In genomic region chr14:28504101-28505050, GRCm38 (mm10) we compare ENCODE assay signal across 9 mouse cellular contexts. TPM values are rescaled to one million over a fixed set of nuclear protein-coding genes. Genes with fewer than 3 reads are reported as not detected.
DNase-seq lines count a peak whose midpoint lies in the region; ATAC-seq and TF ChIP-seq lines count a peak whose summit lies in the region.
"Had no signal": no experiment of that assay in that cellular context is flagged by ENCODE, and none has a peak within 500 bp of the region (broad histone marks: within the 10 kb centered on the region; RNA-seq: fewer than 3 reads in every experiment).

Gene Wnt5a, plus strand, starts transcription at chr14:28504750.

- peak; percentile 10 for DNase-seq in brain, adult 2 months (ENCODE audit: low read depth, low spot score)
- no peak for DNase-seq in gonadal fat pad, adult 2 months (ENCODE audit: low read depth)
- peak; percentile 73 for DNase-seq in testis, postnatal 10 days (ENCODE audit: low spot score)
- no peak for DNase-seq in thymus, postnatal 25 days

- peak within 1 kb of the TSS; percentile 51 for H3K27ac ChIP-seq in intestine, postnatal 0 days (ENCODE audit: low read depth, low read length)
- peak within 1 kb of the TSS; percentile 90 for H3K27ac ChIP-seq in lung, embryonic 15.5 days

- peaks cover 16% of the 10 kb centered on the region for H3K4me1 ChIP-seq in megakaryocyte, embryonic 14.5 days
- 0 out of 2 replicates have a peak, but pooled peaks cover 6% of the 10 kb centered on the region for H3K4me1 ChIP-seq in intestine, postnatal 0 days (replicated peaks; ENCODE audit: control insufficient read depth, insufficient read depth, low read length)
- peaks cover 14% of the 10 kb centered on the region for H3K4me1 ChIP-seq in lung, embryonic 15.5 days

- H3K9ac ChIP-seq in intestine, postnatal 0 days (ENCODE audit: low read depth, low read length) = peak within 1 kb of the TSS; percentile 50
- H3K9ac ChIP-seq in lung, embryonic 15.5 days = peak within 1 kb of the TSS; percentile 58

- 2% methylated on average over 52 of the region's 53 CpGs for WGBS in intestine, postnatal 0 days
- WGBS in lung, embryonic 15.5 days = 2% methylated on average over 53 of the region's 53 CpGs

- no peaks in the 10 kb centered on the region; the same call in 1 of the 2 replicates for H3K9me3 ChIP-seq in megakaryocyte, embryonic 14.5 days
- no peaks in the 10 kb centered on the region for H3K9me3 ChIP-seq in intestine, postnatal 0 days (ENCODE audit: control insufficient read depth)
- no peaks in the 10 kb centered on the region for H3K9me3 ChIP-seq in lung, embryonic 15.5 days

- TF ChIP-seq CTCF in intestine, postnatal 0 days (IDR thresholded peaks at IDR 0.05; ENCODE audit: low read depth) = no peak

- H3K4me2 ChIP-seq in intestine, postnatal 0 days (replicated peaks; ENCODE audit: low read depth) = peak within 1 kb of the TSS; percentile 80
- peak within 1 kb of the TSS; percentile 82 for H3K4me2 ChIP-seq in lung, embryonic 15.5 days

- no peaks in the 10 kb centered on the region for H3K36me3 ChIP-seq in megakaryocyte, embryonic 14.5 days (replicated peaks; ENCODE audit: low read length)
- no peaks in the 10 kb centered on the region for H3K36me3 ChIP-seq in intestine, postnatal 0 days (ENCODE audit: control insufficient read depth, insufficient read depth)
- no peaks in the 10 kb centered on the region for H3K36me3 ChIP-seq in lung, embryonic 15.5 days

- no peak for ATAC-seq in megakaryocyte, adult 5-6 weeks (ENCODE audit: poor library complexity, severe bottlenecking)
- ATAC-seq in intestine, postnatal 0 days = no peak
- peak; percentile 46; the same call in 1 of the 2 replicates for ATAC-seq in lung, embryonic 15.5 days (ENCODE audit: borderline replicate concordance, extremely low read depth, low FRiP score, low TSS enrichment)

- peaks cover 73% of the 10 kb centered on the region for H3K27me3 ChIP-seq in megakaryocyte, embryonic 14.5 days (replicated peaks)
- H3K27me3 ChIP-seq in intestine, postnatal 0 days (replicated peaks; ENCODE audit: control insufficient read depth, insufficient read depth, low read length) = peaks cover 45% of the 10 kb centered on the region
- peaks cover 40% of the 10 kb centered on the region for H3K27me3 ChIP-seq in lung, embryonic 15.5 days

- peak within 1 kb of the TSS; percentile 84 for H3K4me3 ChIP-seq in megakaryocyte, embryonic 14.5 days (replicated peaks)
- peak within 1 kb of the TSS; percentile 62 for H3K4me3 ChIP-seq in intestine, postnatal 0 days (ENCODE audit: low read depth, low read length)
- peak within 1 kb of the TSS; percentile 69 for H3K4me3 ChIP-seq in lung, embryonic 15.5 days

RNA-seq across cellular contexts. Expression of gene Wnt5a, which starts in this region (rescaled TPM):
- polyA plus RNA-seq in megakaryocyte, embryonic 14.5 days (2012; ENCODE audit: insufficient read depth, low replicate concordance) = 0.61 TPM in 1 of 2 replicates, not detected in the other
- not detected in 2 replicates for total RNA-seq in megakaryocyte, adult 5-6 weeks (2015)
- not detected in 2 replicates for total RNA-seq in megakaryocyte, adult 5-6 weeks (2017)
- 15.2 and 16.4 TPM in 2 replicates for polyA plus RNA-seq in gonadal fat pad, adult 2 months (2012; rRNA removed)
- polyA plus RNA-seq in intestine, postnatal 0 days (2015; fragmentation: Nextera tagmentation; extraction: Ambion mirVana) = 11.6 and 12.0 TPM in 2 replicates
- 18.2 and 18.5 TPM in 2 replicates for polyA plus RNA-seq in lung, embryonic 15.5 days (2015; fragmentation: Nextera tagmentation; extraction: Ambion mirVana)
- total RNA-seq: neutrophil, adult 5-6 weeks had no signal

Comparison
In these comparisons a context has a peak if more than half of its experiments do, and no peak if none do; other contexts are left out.
1. DNase-seq: peak in brain, adult 2 months (single experiment) and testis, postnatal 10 days (single experiment); none in gonadal fat pad, adult 2 months (single experiment) and thymus, postnatal 25 days (single experiment).
2. Peak in every context shown above with its lines, with median percentiles within 50 percentile points of each other: H3K4me3 ChIP-seq.